Comparison of ENCODE assay signal across 15 mouse cellular contexts in the genomic region with DNA sequence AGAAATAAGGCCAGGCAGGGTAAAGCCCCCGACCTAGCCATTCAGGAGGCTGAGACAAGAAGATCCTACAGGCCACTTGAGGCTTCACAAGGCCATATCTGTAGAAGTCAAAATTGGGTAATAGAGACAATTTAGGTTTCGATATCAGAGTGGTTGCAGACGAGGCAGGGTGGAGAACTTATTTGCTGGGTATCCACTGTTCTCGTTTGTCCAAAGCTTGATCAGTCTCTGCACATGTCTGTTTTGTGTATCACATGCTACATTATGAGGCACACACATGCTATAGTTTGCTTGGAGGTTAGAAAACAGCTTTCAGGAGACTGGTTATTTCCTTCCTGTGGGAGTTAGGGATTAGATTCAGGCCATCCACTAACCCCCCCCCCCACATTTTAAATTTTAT.
"Had no signal": no experiment of that assay in that cellular context is flagged by ENCODE, and none has a peak within 500 bp of the region (broad histone marks: within the 10 kb centered on the region; RNA-seq: fewer than 3 reads in every experiment).

No protein-coding gene starts in this region.

- H3K9ac ChIP-seq: lung, embryonic 15.5 days; midbrain, embryonic 13.5 days; midbrain, embryonic 15.5 days; neural tube, embryonic 12.5 days; stomach, embryonic 15.5 days had no signal

- ATAC-seq: lung, postnatal 0 days; midbrain, embryonic 13.5 days; midbrain, embryonic 15.5 days had no signal

- H3K9me3 ChIP-seq: lung, embryonic 15.5 days; midbrain, embryonic 13.5 days; midbrain, embryonic 15.5 days; neural tube, embryonic 12.5 days; stomach, embryonic 15.5 days had no signal

- DNase-seq: lung, adult 2 months; lung, postnatal 14 days; lung, postnatal 36 days; right cerebral cortex, postnatal 14 days; thymus, adult 18-20 months; thymus, postnatal 14 days; thymus, postnatal 36 days had no signal

- H3K36me3 ChIP-seq: lung, embryonic 15.5 days; midbrain, embryonic 15.5 days; neural tube, embryonic 12.5 days; stomach, embryonic 15.5 days had no signal

- H3K4me2 ChIP-seq: lung, embryonic 15.5 days; midbrain, embryonic 11.5 days; midbrain, embryonic 13.5 days; midbrain, embryonic 15.5 days; neural tube, embryonic 12.5 days; stomach, embryonic 15.5 days had no signal

- H3K27me3 ChIP-seq: lung, embryonic 15.5 days; midbrain, embryonic 13.5 days; midbrain, embryonic 15.5 days; neural tube, embryonic 12.5 days; stomach, embryonic 15.5 days had no signal

- H3K27ac ChIP-seq: lung, embryonic 15.5 days; macrophage; midbrain, embryonic 13.5 days; midbrain, embryonic 15.5 days; neural tube, embryonic 12.5 days; stomach, embryonic 15.5 days had no signal

- H3K4me3 ChIP-seq: lung, embryonic 15.5 days; midbrain, embryonic 13.5 days; midbrain, embryonic 15.5 days; neural tube, embryonic 12.5 days; stomach, embryonic 15.5 days had no signal

- H3K4me1 ChIP-seq: lung, embryonic 15.5 days; neural tube, embryonic 12.5 days; stomach, embryonic 15.5 days had no signal
